Comparison of ENCODE assay signal across 8 mouse cellular contexts in genomic region chr2:31346096-31346495, GRCm38 (mm10). TPM values are rescaled to one million over a fixed set of nuclear protein-coding genes. Genes with fewer than 3 reads are reported as not detected.
DNase-seq lines count a peak whose midpoint lies in the region; ATAC-seq and TF ChIP-seq lines count a peak whose summit lies in the region.

No protein-coding gene starts in this region.

- H3K4me3 ChIP-seq in liver, postnatal 0 days (ENCODE audit: low read depth, low read length), result no peak overlapping the region
- no peak overlapping the region for H3K4me3 ChIP-seq in midbrain, embryonic 15.5 days

- DNase-seq in gastrocnemius, postnatal 10 days, result peak; percentile 56
- DNase-seq in gastrocnemius, adult 18-20 months (ENCODE audit: low spot score), result no peak
- peak; percentile 6 for DNase-seq in A20 (ENCODE audit: low read depth, low spot score)
- peak; percentile 15 for DNase-seq in c-Kit-positive CD71-positive TER-119-negative erythroid progenitor cells, embryonic 14.5 days (ENCODE audit: low read depth)
- DNase-seq in liver, postnatal 0 days, result peak; percentile 56
- DNase-seq in thymus, postnatal 36 days, result peak; percentile 11
- DNase-seq in gastrocnemius, postnatal 36 days, result no peak

- H3K27me3 ChIP-seq in liver, postnatal 0 days (ENCODE audit: insufficient read depth, low read length), result no peaks in the 10 kb centered on the region
- H3K27me3 ChIP-seq in midbrain, embryonic 15.5 days (replicated peaks), result no peaks in the 10 kb centered on the region; the same call in 1 of the 2 replicates

- H3K9ac ChIP-seq in liver, postnatal 0 days (replicated peaks), result no peak overlapping the region
- no peak overlapping the region for H3K9ac ChIP-seq in midbrain, embryonic 15.5 days

- ATAC-seq in liver, postnatal 0 days, result no peak
- ATAC-seq in midbrain, embryonic 15.5 days (replicated peaks), result no peak

- H3K27ac ChIP-seq in liver, postnatal 0 days (ENCODE audit: low read depth), result no peak overlapping the region
- H3K27ac ChIP-seq in midbrain, embryonic 15.5 days, result no peak overlapping the region

- 31% methylated on average over 12 of the region's 12 CpGs for WGBS in liver, postnatal 0 days (ENCODE audit: insufficient replicate concordance)
- WGBS in midbrain, embryonic 15.5 days, result 37% methylated on average over 12 of the region's 12 CpGs

- intact Hi-C loops in gastrocnemius, postnatal 36 days (cut with DNase I), result no loop called here

- no peaks in the 10 kb centered on the region for H3K4me1 ChIP-seq in liver, postnatal 0 days (ENCODE audit: insufficient read depth)
- no peaks in the 10 kb centered on the region for H3K4me1 ChIP-seq in midbrain, embryonic 15.5 days

- no peaks in the 10 kb centered on the region for H3K36me3 ChIP-seq in liver, postnatal 0 days (replicated peaks; ENCODE audit: insufficient read depth, low read length)
- H3K36me3 ChIP-seq in midbrain, embryonic 15.5 days (replicated peaks), result no peaks in the 10 kb centered on the region

- no peak for TF ChIP-seq CTCF in liver, postnatal 0 days (IDR thresholded peaks at IDR 0.05; ENCODE audit: low read depth)

- TF ChIP-seq EP300 in liver, postnatal 0 days (IDR thresholded peaks at IDR 0.05; ENCODE audit: low read depth), result no peak

- no peaks in the 10 kb centered on the region for H3K9me3 ChIP-seq in liver, postnatal 0 days (ENCODE audit: low read length)
- H3K9me3 ChIP-seq in midbrain, embryonic 15.5 days, result no peaks in the 10 kb centered on the region

- H3K4me2 ChIP-seq in liver, postnatal 0 days (ENCODE audit: low read depth, low read length), result no peak overlapping the region
- H3K4me2 ChIP-seq in midbrain, embryonic 15.5 days, result no peak overlapping the region

RNA-seq across cellular contexts. Expression of gene Hmcn2, which starts 31.9 kb away (rescaled TPM):
- 10 to 100 TPM; 38.8 to 50.5 TPM for total RNA-seq in gastrocnemius, postnatal 10 days (2021)
- 10 to 100 TPM; 25.9 to 30.7 TPM for total RNA-seq in gastrocnemius, adult 18-20 months (2021)
- polyA plus RNA-seq in liver, postnatal 0 days (2015; fragmentation: Nextera tagmentation; extraction: Ambion mirVana), result 0.20 and 0.24 TPM in 2 replicates
- 0.18 and 0.32 TPM in 2 replicates for polyA plus RNA-seq in midbrain, embryonic 15.5 days (2015; fragmentation: Nextera tagmentation; extraction: Ambion mirVana)
- 10 to 100 TPM; 28.6 to 30.1 TPM for total RNA-seq in gastrocnemius, postnatal 36 days (2021)

Comparison
In these comparisons a context has a peak if more than half of its experiments do, and no peak if none do; other contexts are left out.
1. DNase-seq: peak in gastrocnemius, postnatal 10 days (single experiment), A20 (single experiment), c-Kit-positive CD71-positive TER-119-negative erythroid progenitor cells, embryonic 14.5 days (single experiment), liver, postnatal 0 days (single experiment) and thymus, postnatal 36 days (2 of 2); none in gastrocnemius, adult 18-20 months (single experiment) and gastrocnemius, postnatal 36 days (0 of 2).